Mouse (Mus musculus) spleen, adult 2 months (tissue): ENCODE results near the gene Rtl6.

Experiments
- CTCF ChIP-seq: fragments of 200-500 bp; IDR thresholded peaks from 2 replicates; pipeline ENCODE4 v1.5.1; 2011; ENCODE audit warnings: mild to moderate bottlenecking, inconsistent platforms; ENCODE audit not compliant: insufficient read depth, insufficient read length, insufficient replicate concordance; ENCODE audit errors: extremely low read depth
- POLR2A ChIP-seq: fragments of 200-500 bp; IDR thresholded peaks from 2 replicates; pipeline ENCODE4 v1.6.1; 2011; ENCODE audit warnings: low read depth, low read length, inconsistent platforms

DNA sequence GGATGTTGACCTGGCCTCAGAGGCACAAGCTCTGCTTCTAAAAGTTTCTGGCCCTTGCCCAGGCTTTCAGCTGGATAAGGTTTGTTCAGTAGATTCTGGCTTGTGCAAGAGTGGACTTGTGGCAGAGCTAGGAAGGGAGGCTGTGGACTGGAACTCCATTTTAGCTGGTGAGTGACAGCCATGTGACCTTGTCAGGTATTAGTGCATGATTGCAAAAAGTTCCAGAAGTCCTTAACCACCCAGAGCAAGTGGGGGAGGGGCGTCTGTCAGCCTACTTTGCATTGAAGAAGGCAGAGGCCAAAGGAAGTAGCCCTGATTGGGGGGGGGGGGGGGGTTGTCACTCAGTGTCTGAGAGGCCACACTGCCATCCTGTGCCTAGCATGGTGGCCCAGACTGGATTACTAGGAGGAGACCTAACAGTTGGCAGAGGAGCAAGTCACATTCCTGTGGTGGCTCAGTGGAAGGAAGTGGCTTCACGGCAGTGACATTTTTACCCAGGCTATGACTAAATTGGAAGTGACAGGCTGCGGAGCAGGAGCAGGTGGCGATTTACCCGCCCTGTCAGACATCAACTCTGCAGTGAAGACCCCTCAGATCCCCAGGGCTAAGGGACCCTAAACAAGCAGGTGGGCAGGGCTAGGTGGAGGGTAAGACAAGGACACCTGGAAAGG lies 44.9 kb downstream of the Rtl6 start:
- TF ChIP-seq CTCF, result no peak
- TF ChIP-seq POLR2A, result no peak
